Mouse (Mus musculus): ENCODE measurements around the gene Mtmr12.

GRCm38 (mm10) chr15:12296228-12296627 is 91.4 kb downstream of the Mtmr12 start:
- no peak for TF ChIP-seq POLR2A (IDR thresholded peaks at IDR 0.05; ENCODE audit: borderline replicate concordance, low read depth, low read length)
- TF ChIP-seq CTCF (IDR thresholded peaks at IDR 0.05; ENCODE audit: low read depth, low read length), result no peak
